ENCODE assay signal across 7 mouse cellular contexts in the genomic region with DNA sequence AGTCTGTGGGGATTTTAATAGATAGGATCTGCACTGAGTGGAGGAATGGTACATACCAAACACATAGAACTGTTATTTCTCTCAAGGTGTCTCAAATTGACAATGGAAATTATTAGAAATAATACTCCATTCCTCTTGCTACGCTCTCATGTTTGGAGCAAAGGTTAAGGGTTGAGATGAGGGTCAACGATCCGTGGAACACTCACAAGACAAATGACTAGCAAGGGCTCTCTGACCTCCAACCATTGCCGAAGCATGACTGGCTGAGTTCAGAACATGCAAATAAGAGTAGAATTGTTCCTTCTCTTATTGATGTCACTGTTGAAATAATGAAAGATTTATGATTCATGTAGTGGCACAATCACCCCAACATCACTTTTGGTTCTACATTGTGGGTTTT.
"Had no signal": no experiment of that assay in that cellular context is flagged by ENCODE, and none has a peak within 500 bp of the region (broad histone marks: within the 10 kb centered on the region; RNA-seq: fewer than 3 reads in every experiment).

No protein-coding gene starts in this region.

- DNase-seq: lung, adult 2 months; lung, postnatal 14 days; lung, postnatal 36 days; right cerebral cortex, postnatal 14 days; thymus, adult 2 months; thymus, postnatal 25 days; thymus, postnatal 4 days had no signal
